Mouse (Mus musculus) WW6 (cell line): Measurements from ENCODE around the gene 1700018F24Rik.
"Not testable (repeated sequence)": the region's sequence is repeated elsewhere in the genome, so short reads cannot be mapped to it uniquely, and the experiment has no call there.

Experiments
- DNase-seq: peaks from one replicate; pipeline ENCODE4 v3.0.0-alpha.2; 2013; ENCODE audit warnings: low read depth, low spot score

The 1700018F24Rik gene

GRCm38 (mm10) chr5:145081866-145082613 is 39.2 kb downstream of the 1700018F24Rik start:
- no peak for DNase-seq

GRCm38 (mm10) chr5:145083201-145083600 is 40.4 kb downstream of the 1700018F24Rik start:
- not testable (repeated sequence) for DNase-seq

GRCm38 (mm10) chr5:145083632-145084451 is 41.1 kb downstream of the 1700018F24Rik start, which contains the start of the genes Arpc1a and Kpna7:
Arpc1a (plus strand) TSS chr5:145083830.
Kpna7 (minus strand) TSS chr5:145084030.
- DNase-seq, result peak; percentile 88

GRCm38 (mm10) chr5:145084822-145085221 is 42.0 kb downstream of the 1700018F24Rik start:
- no peak for DNase-seq

- no peak for DNase-seq
Observed at GRCm38 (mm10) chr5:145088186-145088585, 45.4 kb downstream of the 1700018F24Rik start.

- DNase-seq, result no peak
Observed at GRCm38 (mm10) chr5:145089878-145090277, 47.1 kb downstream of the 1700018F24Rik start.
